Mouse (Mus musculus) hindbrain, embryonic 16.5 days (tissue): Measurements from ENCODE around the gene Fut11. TPM values are rescaled to one million over a fixed set of nuclear protein-coding genes. Genes with fewer than 3 reads are reported as not detected.

Experiments used
- ATAC-seq: fragments of 200-750 bp; cut with Nextera tagmentation; 2 replicates; pipeline ENCODE4 v1.8.0; 2017; ENCODE audit warnings: moderate TSS enrichment, moderate library complexity
- H3K27ac ChIP-seq: fragments of 300-500 bp; sonication (generic); 2 replicates; pipeline ENCODE4 v1.5.1; 2014; ENCODE audit warnings: low read depth, mild to moderate bottlenecking, control low read depth, low read length, moderate library complexity
- H3K27me3 ChIP-seq: fragments of 300-500 bp; sonication (generic); replicated peaks from 2 replicates; pipeline ENCODE4 v1.6.1; 2014; ENCODE audit warnings: low read length; ENCODE audit not compliant: control insufficient read depth, insufficient read depth
- H3K36me3 ChIP-seq: fragments of 300-500 bp; sonication (generic); 2 replicates; pipeline ENCODE4 v1.6.1; 2014; ENCODE audit warnings: mild to moderate bottlenecking, low read length, moderate library complexity, mixed read lengths; ENCODE audit not compliant: control insufficient read depth, insufficient read depth
- H3K4me1 ChIP-seq: fragments of 300-500 bp; sonication (generic); 2 replicates; pipeline ENCODE4 v1.6.1; 2014; ENCODE audit warnings: low read depth, low read length; ENCODE audit not compliant: control insufficient read depth, insufficient read depth
- H3K4me2 ChIP-seq: fragments of 300-500 bp; sonication (generic); 2 replicates; pipeline ENCODE4 v1.6.1; 2014; ENCODE audit warnings: mild to moderate bottlenecking, low read length, control low read depth, moderate library complexity
- H3K4me3 ChIP-seq: fragments of 300-500 bp; sonication (generic); 2 replicates; pipeline ENCODE4 v1.5.1; 2014; ENCODE audit warnings: mild to moderate bottlenecking, low read length, control low read depth, moderate library complexity
- H3K9ac ChIP-seq: fragments of 300-500 bp; sonication (generic); 2 replicates; pipeline ENCODE4 v1.6.1; 2014; ENCODE audit warnings: low read depth, mild to moderate bottlenecking, control low read depth, low read length, moderate library complexity
- H3K9me3 ChIP-seq: fragments of 300-500 bp; sonication (generic); 2 replicates; pipeline ENCODE4 v1.6.1; 2014; ENCODE audit warnings: mild to moderate bottlenecking, low read length, moderate library complexity; ENCODE audit not compliant: control insufficient read depth
- WGBS: fragments of 180-500 bp; shearing (Covaris S2); extraction: QIAGEN DNeasy Blood & Tissue Kit; methylation state at CpG from one replicate; pipeline ENCODE4 v1.1.7; 2014; 5-methylcytosine and 5-hydroxymethylcytosine counted together
- microRNA-seq: library from miRNA; unstranded; fragments of <30 nt; microRNA quantifications from one replicate; pipeline ENCODE4, GENCODE M21; 2017
- polyA plus RNA-seq: library from polyadenylated mRNA; unstranded; fragments of >200 nt; fragmentation: Nextera tagmentation; extraction: Ambion mirVana; gene quantifications from 2 replicates; pipeline ENCODE4 v1.2.1, GENCODE M21; 2015

Fut11 gene
- polyA plus RNA-seq, 1 experiment from 2014 or later = 30.1 TPM

DNA sequence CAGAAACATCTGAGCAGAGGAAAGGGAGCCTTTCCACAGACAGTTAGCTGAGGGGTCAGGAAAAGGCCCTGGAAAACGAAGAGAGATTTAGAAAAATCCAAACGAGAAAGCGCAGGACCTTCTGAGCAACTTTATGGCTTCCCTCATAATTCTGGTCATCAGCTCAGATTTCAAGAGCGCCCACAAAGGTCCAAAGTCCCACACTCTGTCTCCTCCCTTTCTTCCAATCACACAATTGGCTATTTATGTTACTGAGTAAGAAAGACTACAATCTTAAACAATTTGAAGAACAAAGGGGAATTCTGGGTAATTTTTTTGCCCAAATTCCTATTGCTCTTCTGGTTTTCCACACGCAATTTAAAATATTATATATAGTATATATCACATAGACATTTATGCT lies 55.7 kb downstream of the Fut11 start:
- no peak overlapping the region for H3K4me3 ChIP-seq
- no peak overlapping the region for H3K4me2 ChIP-seq
- peaks cover 6% of the 10 kb centered on the region for H3K36me3 ChIP-seq
- H3K27me3 ChIP-seq = no peaks in the 10 kb centered on the region
- no peak overlapping the region for H3K9ac ChIP-seq
- WGBS = 92% methylated on average over 5 of the region's 5 CpGs
- ATAC-seq = no peak
- H3K4me1 ChIP-seq = no peaks in the 10 kb centered on the region
- H3K27ac ChIP-seq = no peak overlapping the region
- no peaks in the 10 kb centered on the region for H3K9me3 ChIP-seq

Small RNAs within 50 kb of the gene (microRNA-seq; reads per million reads assigned to microRNA genes)
- 1.9 reads per million for gene Mir6946

Other genes with a start within 250 kb of the Fut11 start
- gene Cfap70, start 242.7 kb upstream of the Fut11 start, polyA plus RNA-seq = 1.2 and 1.9 TPM in 2 replicates
- 20.6 and 20.8 TPM in 2 replicates for gene Anxa7, start 214.8 kb upstream of the Fut11 start, polyA plus RNA-seq
- 0.30 and 0.41 TPM in 2 replicates for gene Mss51, start 198.1 kb upstream of the Fut11 start, polyA plus RNA-seq
- gene Ppp3cb, start 148.4 kb upstream of the Fut11 start, polyA plus RNA-seq = 67.1 and 87.0 TPM in 2 replicates
- gene Usp54, start 53.9 kb upstream of the Fut11 start, polyA plus RNA-seq = 8.7 and 10.6 TPM in 2 replicates
- gene Myoz1, start 38.4 kb upstream of the Fut11 start, polyA plus RNA-seq = 0.15 and 3.7 TPM in 2 replicates
- 0.23 and 1.6 TPM in 2 replicates for gene Synpo2l, start 26.6 kb upstream of the Fut11 start, polyA plus RNA-seq
- 80.6 and 103 TPM in 2 replicates for gene Sec24c, start 20.7 kb upstream of the Fut11 start, polyA plus RNA-seq
- 148 and 163 TPM in 2 replicates for gene Chchd1, start 8.0 kb downstream of the Fut11 start, polyA plus RNA-seq
- gene Zswim8, start 12.6 kb downstream of the Fut11 start, polyA plus RNA-seq = 36.1 and 42.2 TPM in 2 replicates
- 16.7 and 20.8 TPM in 2 replicates for gene Ndst2, start 39.6 kb downstream of the Fut11 start, polyA plus RNA-seq
- 214 and 241 TPM in 2 replicates for gene Camk2g, start 99.1 kb downstream of the Fut11 start, polyA plus RNA-seq
- 0.17 and 0.56 TPM in 2 replicates for gene Plau, start 141.7 kb downstream of the Fut11 start, polyA plus RNA-seq
- 14.8 and 20.6 TPM in 2 replicates for gene Vcl, start 234.4 kb downstream of the Fut11 start, polyA plus RNA-seq